Mouse (Mus musculus): ENCODE measurements at regions not wholly inside any gene's neighbourhood (a gene's known extent, or its start where the extent isn't known, plus 50 kb on each side); places are given as distances from the start of the nearest gene placed in this dataset.
"Not testable (repeated sequence)": the region's sequence is repeated elsewhere in the genome, so short reads cannot be mapped to it uniquely, and the experiment has no call there.

DNA sequence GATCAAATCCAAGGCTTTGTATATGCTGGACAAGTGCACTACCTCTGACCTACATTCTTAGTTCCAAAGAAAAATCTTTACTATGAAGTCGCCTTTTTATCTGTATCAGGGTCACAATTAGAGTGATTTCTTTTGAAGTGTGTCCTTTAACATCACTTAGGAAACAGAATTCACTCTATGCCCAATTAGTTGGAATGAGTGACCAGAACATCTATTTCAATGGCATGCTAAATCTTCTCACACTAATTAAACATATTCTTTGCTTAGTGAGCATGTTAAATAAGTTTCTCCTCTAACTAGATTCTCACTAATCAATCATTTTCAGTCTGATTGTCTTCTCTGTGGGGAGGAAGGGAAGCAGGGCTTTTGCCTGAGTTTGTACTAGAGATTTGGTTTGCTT is 84.9 kb downstream of the Arl6ip6 start:
- DNase-seq = no peak

DNA sequence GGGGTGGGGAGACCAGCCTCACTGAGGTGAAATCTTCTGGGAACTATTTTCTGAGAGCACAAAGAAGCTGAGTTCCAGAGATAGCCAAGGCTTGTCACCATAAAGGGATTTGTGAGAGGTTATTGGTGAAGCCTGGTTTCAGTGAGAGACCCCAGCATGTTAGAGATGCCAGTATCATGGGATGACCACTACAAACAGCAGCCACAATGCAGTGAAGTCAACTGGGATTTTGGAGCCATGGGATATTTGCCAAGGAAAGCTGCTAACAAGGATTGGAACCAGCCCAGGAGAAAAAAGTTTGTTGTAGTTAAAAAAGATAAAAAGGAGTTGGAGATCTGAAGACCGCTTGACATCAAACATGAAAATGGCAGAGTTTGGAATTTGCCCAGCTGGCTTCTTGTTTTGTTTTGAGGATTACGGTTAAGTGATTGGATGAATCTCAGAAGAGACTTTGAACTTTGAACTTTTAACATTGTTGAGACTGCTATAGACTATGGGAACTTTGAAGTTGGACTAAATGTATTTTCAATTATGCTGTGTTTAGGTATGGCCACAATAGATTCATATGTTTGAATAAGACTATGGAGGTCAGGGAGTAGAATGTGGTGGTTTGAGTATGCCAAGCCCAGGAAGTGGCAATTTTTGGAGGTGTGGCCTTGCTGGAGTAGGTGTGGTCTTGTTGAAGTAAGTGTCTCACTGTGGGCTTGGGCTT is 110.3 kb downstream of the Arl6ip6 start:
- DNase-seq = no peak

DNA sequence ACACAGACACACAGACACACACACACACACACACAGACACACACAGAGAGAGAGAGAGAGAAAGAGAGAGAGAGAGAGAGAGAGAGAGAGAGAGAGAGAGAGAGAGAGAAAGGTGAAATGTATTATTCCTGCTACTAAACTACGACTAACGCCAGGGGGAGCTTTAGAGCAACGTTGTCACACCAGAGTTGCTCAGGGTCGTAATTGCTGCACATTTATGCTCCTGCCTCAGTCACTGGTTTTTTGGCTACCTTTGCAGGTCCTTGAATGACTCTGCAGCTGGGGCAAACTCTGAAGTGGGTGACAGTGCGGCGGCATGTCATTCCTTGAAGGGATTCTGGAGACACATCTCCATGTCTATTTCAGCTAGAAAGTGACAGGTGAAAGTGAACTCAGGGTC is 139.2 kb downstream of the Arl6ip6 start:
- peak; percentile 36 for DNase-seq

DNA sequence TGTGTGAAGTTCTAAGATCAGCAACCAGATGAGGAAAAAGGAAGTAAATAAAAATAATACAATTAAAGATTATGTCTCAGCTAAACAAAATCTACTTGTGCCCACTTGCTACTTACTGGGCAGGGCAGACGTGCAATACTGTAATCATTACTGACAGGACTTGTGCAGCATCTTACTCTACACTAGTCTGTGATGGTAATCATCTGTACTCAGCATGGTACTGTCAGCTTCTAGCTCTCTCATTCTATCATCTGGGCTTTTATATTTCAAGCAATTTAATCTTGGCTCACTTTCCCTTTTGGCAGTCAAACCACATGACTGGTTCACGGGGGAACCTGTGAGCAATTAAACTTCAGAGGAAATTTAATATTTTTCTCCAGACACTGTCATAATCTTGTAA is 167.5 kb downstream of the Arl6ip6 start:
- DNase-seq = no peak

DNA sequence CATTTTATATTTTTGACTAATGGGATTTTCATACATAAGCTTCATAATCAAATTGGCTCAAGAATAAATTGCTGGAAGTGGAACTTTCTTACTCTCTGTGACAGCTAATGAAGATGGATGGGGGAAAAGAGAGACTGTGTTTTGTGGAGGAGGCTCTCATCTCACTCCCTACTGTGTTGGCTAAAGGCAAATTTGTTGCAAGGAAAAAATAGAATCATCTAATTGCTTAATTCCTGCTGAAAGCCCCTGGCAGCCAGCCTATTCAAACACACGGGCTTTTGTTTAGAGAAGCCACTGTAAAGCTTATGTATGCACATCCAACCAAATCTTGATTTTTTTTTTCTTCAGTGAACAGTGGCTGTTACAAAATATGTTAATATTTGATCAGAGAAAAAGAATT is 190.8 kb downstream of the Arl6ip6 start:
- no peak for DNase-seq

DNA sequence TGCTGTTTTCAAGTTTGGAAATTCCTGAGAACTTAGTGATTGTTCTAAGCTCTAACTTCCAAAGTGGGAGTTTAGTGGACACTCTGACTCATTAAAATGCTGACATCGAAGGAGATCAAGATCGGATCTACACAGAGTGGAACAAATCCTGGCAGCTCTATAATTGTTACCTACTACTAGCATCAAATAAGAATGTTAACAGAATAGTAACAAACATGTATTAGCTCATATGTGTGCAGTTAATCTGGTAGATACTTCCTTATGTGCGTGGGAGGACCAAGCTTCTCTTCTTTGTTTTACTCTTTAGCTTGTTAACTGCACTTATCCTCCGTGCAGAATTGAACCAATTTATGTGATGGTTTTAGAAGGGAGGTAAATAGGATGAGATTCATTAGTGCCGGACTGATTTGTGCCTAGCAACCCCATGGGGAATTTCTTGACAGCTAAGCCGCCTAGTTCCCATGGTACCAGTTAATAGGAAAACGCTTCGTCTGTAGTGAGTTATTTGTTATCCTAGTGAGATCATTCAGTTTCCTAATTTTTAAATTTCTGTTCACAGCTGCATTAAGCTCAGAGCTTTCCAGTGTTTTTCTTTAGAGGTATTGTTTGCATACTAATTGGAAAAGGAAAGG is 193.1 kb downstream of the Arl6ip6 start:
- no peak for DNase-seq

DNA sequence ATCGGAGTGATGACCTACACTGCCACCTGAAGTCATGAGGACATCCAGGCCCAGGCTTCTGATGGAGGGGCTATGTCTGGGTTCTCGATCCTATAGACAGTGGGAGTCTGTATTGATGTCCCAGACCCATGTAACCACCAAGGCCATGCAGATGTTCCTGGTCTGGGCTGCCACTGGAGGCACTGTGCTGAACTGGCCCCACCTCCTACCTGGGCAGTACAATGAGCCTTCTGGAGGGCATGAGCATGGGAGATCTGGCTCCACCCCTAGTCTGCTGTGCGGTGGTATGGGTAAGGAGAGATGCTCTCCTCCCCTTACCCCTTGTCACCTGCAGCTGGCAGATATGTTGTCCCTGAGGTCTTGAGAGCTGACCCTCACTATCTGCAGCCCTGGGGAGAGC is 197.1 kb downstream of the Arl6ip6 start:
- no peak for DNase-seq

DNA sequence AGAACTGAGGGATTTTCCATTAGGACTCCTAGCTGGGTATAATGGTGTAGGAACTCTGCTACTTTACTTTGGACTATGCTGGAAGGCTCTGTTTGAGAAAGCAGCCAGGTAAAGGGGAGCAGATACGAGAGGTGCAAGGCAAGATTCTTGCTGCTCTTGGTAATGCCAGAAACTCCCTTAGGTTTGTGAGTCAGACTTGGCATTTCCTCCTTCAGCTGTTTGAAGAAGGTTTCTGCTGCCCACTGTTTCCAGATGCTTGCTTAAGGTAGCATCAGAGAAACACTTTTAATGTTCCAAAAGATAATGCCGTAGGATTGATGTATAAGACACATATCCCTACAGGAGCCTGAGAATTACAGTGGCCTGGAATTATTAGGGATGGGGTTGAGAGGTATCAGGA is 222.9 kb downstream of the Arl6ip6 start:
- no peak for DNase-seq

DNA sequence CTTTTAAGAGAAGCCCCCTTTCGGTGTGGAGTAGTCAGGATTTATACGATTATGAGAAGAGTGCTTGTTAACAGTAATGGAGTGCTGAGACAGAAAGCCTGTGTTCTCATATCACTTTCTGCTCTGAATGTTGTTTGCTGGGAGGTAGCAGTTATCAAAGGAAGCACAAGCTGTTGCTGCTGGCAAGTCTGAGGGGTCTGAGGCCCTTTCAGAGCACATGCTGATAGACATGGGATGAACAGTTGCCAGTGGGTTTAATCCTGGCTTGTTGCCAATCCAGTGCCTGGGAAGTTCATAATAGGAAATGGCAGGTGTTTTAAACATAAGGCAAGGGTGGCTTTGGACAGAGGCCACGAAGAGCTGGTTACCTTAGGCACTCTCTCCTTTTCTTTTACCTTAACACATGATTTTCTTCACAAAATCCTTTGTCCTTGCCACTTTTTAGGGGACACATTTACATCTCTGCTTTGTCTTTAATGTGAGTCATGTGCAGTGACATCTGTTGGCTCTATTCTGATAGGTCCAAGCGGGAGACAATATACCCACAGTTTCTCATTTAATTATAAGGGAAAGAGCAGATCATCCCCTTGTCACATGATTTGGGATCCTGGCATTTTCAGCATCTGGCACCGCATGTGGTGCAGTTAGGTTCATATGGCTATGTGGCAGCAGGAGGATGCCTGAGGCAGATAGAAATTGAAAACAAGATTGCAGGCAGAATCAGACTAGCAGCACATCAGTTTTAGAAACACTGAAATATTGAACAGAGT is 245.7 kb downstream of the Arl6ip6 start:
- no peak for DNase-seq

DNA sequence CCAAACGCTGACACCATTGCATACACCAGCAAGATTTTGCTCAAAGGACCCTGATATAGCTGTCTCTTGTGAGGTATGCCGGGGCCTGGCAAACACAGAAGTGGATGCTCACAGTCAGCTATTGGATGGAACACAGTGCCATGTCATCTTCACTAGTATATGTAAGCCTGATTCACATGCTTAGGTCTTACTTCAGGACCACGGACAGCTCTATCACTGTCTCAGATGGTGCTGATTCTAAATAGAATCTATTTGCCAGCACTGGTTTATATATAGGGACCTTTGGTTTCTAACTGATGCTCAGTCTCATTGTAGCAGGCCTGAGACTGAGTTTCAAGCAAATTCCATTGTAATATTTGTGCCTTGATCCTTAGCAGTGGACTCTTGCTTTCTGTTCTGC is 248.8 kb downstream of the Arl6ip6 start:
- DNase-seq = peak; percentile 28

DNA sequence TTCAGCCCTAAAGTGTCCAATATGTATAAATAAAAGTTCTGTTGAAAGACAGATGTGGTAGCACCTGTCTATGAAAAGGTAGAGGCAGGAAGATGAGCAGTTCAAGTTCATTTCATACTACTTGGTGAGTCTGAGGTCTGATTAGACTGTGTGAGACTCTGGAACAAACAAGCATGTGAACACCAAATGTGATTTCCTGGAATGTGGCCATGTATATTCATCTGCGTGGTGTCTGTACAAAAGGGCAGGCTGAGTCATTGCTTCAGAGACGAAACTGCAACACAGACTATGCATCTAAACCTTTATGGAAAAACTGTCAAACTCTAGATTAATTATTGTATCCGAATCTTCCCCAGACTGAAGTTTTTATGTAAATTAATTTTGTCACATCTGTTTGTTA is 268.7 kb downstream of the Arl6ip6 start:
- no peak for DNase-seq

DNA sequence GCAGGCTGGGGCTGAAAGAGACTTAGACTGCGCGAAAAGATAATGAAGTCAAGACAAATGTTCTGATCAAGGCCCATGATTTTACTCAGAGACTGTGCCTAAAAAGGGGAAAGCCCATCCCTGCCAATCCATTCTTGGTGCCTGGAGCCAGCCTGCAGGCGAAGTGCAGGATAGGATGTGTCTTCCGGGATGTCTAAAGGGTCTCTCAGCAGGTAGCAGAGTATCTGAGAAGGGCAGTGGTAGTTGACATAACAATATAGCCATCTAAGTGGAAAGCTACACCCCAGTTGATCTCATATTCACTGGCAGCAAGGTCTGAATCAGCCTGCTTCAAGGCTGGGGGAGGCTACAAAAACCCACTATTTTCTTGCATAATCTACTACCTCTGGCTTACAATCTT is 282.9 kb downstream of the Arl6ip6 start:
- DNase-seq = no peak

DNA sequence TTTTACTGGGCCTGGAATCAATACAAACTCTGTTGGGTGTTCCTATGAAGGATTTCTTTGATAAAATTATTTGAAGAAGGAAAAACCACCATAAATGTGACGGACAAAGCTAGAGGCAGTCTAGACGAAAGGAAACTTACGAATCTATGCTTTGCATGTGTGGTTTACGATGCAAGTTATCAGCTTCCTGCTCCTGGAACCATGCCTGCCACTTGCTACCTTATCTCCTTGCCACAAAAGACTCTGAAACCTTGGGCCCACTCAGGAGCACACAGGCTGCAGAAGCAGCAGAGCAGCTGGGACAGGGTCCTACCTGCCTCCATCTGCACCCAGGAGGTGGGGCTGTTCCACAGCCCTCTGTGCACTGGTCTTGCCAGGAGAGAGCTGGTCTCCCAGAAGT is 287.5 kb downstream of the Arl6ip6 start:
- not testable (repeated sequence) for DNase-seq

DNA sequence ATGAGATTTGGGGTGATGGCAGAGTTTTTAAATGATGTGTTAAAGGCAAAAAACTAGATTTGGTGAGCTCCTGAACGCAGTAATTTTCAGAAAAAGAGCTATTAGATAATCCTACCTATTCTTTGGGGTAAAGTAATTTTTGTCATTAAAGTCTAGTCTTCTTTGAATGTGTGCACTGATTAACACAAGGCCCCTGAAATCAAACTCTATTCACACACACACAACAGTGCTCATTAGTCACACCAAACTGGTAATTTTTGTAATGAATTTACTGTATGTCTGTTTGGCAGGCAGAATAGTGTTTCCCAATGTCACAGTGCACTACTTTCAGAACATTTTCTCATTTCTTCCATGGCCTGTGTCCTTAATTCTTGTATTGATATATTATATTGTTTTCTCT is 296.8 kb downstream of the Arl6ip6 start:
- no peak for DNase-seq

DNA sequence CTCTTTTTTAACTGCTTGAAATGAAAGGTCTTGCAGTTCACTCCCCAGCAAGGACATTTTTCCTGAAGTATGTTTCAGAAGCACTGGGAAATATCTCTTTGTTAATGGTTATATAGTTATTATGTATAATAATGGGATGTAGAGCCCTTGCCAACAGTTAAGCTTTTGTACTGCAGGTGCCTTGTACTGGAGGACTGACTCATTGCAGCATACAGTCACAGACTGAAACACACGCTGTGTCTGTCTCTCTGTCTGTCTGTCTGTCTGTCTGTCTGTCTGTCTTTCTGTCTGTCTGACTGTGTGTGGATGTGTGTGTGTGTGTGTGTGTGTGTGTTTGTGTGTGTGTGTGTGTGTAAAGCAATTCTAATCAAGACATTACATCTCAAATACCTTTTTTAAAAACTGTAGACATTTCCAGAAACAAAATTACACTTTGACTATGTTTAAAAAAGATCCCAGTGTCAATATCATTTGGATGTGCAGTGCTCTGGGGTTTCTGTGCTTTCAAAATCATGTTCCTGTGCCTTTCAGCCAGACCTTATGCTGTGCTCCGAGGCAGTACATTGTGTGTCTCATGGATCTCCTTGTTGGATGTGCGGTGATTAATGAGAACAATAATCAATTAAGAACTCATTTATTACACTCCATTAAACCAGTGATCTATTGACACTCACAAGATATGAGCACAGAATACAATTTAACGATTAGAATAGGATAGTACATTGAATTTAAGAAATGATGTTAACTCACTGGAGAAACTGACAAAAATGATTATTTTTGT is 299.5 kb downstream of the Arl6ip6 start:
- DNase-seq = no peak

DNA sequence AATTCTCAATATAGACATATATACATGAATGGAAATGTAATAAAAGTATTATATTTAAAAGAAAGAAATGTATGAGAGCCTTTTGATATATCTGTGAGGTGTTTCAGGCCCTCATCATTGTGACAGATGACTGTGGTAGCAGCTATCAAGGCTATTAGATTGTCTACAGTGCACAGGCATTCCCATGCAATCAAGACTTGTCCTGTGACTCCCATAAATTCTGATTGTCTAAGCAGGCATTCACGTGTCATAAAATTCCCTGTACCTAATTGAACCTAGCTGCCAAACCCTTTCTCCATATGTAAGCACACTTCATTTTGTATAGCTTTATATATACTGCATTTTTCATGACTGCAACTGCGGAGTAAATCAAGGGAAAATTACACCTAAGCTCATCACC is 301.3 kb downstream of the Arl6ip6 start:
- DNase-seq = no peak

DNA sequence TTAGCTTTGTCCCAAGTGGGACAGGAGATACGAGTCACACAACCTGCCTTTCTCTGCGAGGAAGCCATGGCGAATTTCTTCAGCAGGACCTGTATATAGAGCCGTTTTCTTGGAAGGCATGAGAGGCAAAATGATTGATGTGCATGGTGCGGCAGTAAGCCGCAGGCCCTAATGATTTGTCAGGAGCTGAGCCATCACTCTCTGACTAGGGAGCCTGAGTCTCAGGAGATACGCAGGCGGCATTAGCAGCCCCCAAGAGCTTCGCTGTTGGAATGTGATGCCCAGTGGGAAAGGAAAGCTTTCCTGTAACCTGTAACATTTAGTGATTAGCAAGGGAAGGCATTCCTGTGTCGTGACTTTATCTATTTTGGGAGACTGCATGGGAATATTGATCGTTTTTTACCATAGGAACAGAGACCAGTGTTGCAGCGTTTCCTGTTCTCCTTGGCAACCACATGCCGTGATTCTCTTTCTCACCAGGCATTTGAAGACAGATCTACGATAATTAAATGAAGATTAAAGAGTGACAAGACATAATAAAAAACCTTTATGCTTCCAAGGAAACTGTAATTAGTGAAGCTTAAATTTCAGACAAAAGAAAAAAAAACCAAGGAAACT is 310.2 kb downstream of the Arl6ip6 start:
- no peak for DNase-seq

DNA sequence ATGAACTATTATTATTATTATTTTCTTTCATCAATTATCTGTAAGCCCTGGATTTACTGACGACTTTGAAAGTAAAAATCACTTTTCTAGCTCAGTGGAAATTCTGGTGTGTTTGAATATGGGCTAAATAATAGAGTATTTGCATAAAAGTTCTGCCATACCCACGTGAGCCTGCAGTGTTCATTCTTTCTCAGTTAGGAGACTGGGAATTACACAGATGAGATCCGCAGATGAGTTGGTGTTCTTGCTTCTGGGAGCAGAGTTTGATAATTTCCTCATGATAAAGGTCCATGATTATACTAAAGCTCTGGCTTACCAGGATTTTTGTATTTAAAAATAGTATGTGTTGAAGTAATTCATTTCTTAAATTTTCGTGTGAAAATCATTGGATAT is 310.7 kb downstream of the Arl6ip6 start:
- DNase-seq = no peak

DNA sequence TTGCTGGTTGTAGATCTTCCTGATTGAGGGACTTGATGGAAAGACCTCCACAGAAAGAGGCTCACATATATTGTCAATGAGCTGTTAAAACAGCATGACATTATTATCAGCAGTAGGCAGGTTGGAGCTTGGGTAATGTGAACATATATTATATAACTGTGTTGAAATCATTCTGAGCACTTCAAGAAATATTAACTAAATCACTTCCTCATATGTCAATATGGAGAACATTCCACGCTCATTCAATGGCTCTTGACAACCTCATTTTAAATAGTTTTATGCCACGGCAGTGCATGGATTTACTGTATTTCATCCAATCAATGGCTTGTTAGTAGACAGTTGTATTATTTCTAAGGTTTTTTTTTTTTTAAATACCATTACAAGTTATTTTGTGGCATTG is 350.6 kb downstream of the Arl6ip6 start:
- no peak for DNase-seq

DNA sequence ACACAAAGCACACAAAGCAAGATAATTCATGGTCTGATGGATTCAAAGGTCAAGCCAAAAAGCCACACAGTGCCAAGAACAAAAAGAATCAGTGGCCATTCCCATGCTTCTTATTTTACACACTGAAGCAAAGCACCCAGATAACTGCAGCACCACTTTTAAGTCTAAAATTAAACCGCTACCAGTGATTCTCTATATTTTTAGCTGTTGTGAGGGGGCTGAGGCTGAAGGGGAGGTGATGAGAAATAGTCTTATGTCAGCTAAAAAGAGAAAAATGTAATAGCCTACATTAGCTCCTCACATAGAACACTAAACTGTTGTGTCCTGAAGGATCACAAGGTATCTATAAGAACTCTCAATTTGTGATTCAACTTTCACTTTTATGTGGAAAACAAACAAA is 382.5 kb downstream of the Arl6ip6 start:
- no peak for DNase-seq

DNA sequence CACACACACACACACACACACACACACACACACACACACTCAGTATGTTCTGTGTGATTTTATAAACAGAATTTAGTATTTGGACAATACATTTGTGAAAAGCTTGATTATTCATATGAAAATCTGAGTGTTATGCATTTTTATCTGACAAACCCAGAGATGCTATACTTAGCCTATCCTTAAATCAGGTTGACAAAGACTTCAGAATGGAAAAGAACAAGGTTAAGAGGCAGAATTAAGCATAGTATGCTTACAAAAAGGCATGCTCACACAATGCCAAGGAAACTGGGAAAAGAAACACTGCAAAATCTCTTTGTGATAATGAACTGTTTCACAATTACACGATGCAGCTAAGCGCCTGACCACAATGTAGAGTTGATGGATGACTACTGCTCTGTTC is 414.3 kb downstream of the Arl6ip6 start:
- DNase-seq = no peak

DNA sequence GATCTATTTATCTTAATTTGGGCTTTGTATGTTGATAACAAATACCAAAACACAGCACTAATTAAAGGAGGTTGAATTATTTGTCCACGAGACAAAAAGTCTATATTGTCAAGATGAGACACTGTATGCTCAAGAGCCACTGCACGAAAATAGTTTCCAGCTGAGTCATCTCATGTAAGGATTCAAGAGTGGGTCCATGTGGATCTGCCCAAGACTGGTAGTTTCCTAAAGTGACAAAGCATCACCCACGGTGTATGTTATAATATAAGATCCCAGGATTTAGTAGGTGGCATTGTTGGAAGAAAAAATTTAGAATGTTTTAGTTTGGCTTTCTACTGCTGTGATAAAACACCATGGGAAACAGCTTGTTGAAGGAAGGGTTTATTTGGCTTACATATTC is 428.2 kb downstream of the Arl6ip6 start:
- DNase-seq = no peak
